Mouse (Mus musculus): Measurements from ENCODE around the gene Zc3h8. TPM values are rescaled to one million over a fixed set of nuclear protein-coding genes. Genes with fewer than 3 reads are reported as not detected.

Gene Zc3h8
- polyA plus RNA-seq, 2 experiments from 2014 or later = 6.4 to 7.7 TPM

- ATAC-seq = no peak
Measured at GRCm38 (mm10) chr2:128890661-128891335, 53.1 kb downstream of the Zc3h8 start.

- ATAC-seq = no peak
Measured at GRCm38 (mm10) chr2:128887866-128888550, 55.9 kb downstream of the Zc3h8 start.

- no peak for ATAC-seq
Measured at GRCm38 (mm10) chr2:128885225-128885811, 58.6 kb downstream of the Zc3h8 start.

GRCm38 (mm10) chr2:128881236-128881635 lies 62.6 kb downstream of the Zc3h8 start:
- no peak for ATAC-seq

Other genes with a start within 250 kb of the Zc3h8 start
- gene Mertk, start 245.1 kb downstream of the Zc3h8 start, polyA plus RNA-seq (2017; shearing (Covaris generic)) = not detected
- gene Tmem87b, start 126.0 kb downstream of the Zc3h8 start, polyA plus RNA-seq (2017; shearing (Covaris generic)) = 10 to 100 TPM; 13.9 to 14.1 TPM
- gene Fbln7, start 81.1 kb downstream of the Zc3h8 start, polyA plus RNA-seq (2017; shearing (Covaris generic)) = not detected
- gene Zc3h6, start 23.3 kb upstream of the Zc3h8 start, polyA plus RNA-seq (2017; shearing (Covaris generic)) = 1 to 10 TPM; 6.3 to 8.3 TPM
- gene Gm10762, start 23.6 kb upstream of the Zc3h8 start, polyA plus RNA-seq (2017; shearing (Covaris generic)) = 1 to 10 TPM; 1.5 to 2.0 TPM
- gene Vinac1, start 104.1 kb upstream of the Zc3h8 start, polyA plus RNA-seq (2017; shearing (Covaris generic)) = not detected
- 1 to 10 TPM in 1 of 2 experiments, under 1 TPM in 1; 0.77 to 2.2 TPM for gene Ttl, start 121.9 kb upstream of the Zc3h8 start, polyA plus RNA-seq (2017; shearing (Covaris generic))
- 10 to 100 TPM in 1 of 2 experiments, 1 to 10 TPM in 1; 9.2 to 21.4 TPM for gene Polr1b, start 156.9 kb upstream of the Zc3h8 start, polyA plus RNA-seq (2017; shearing (Covaris generic))
- gene Chchd5, start 185.6 kb upstream of the Zc3h8 start, polyA plus RNA-seq (2017; shearing (Covaris generic)) = 10 to 100 TPM; 26.6 to 27.4 TPM